Mouse (Mus musculus): Measurements from ENCODE around the gene Mpg.

DNA sequence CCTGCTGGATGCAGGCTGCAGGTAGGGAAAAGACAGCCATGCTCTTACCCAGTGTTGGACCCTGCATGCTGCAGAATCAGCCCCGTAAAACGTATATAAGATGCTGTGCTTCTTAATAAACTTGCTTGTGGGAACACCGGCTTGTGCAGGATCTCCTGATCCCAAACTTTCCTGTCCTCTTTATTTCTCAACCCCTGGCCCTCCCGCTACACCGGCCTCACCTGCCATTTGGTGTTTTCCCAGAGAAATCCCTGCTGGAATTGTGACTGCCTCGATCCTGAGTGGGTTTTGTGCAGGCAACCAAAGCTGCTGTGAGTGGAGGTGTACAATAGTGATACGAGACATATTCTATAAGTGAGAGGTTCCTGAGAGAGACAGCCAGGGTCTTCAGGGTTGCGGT lies 41.8 kb upstream of the Mpg start:
- TF ChIP-seq TAL1 (IDR thresholded peaks at IDR 0.05; ENCODE audit: low read length) (no peak), GATA1 (IDR thresholded peaks at IDR 0.05; ENCODE audit: low read length) (no peak)
